Mouse (Mus musculus): Measurements from ENCODE around the gene Trim65.

DNA sequence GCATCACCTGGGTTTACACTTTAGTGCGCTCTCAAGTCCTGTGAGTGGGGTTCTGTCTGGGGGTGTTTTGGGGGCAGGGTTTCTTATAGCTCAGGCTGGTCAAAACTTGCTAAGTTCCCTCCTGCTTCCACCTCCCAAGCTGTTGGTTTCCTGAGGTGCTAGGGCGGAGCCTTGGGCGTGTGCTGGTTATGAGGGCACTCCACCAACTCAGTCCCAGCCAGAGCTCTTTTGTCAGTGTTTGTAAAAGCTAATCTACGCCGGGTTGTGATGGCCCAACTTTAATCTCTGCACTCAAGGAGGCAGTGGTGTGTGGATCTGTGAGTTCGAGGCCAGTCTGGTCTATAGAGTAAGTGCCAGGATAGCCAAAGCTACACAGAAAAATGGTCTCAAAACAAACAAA, 46.8 kb downstream of the Trim65 start:
- no peak for TF ChIP-seq HCFC1 (IDR thresholded peaks at IDR 0.05; ENCODE audit: borderline replicate concordance, insufficient read depth, low read length)
- TF ChIP-seq ZC3H11A (IDR thresholded peaks at IDR 0.05; ENCODE audit: borderline replicate concordance, low read depth, low read length): no peak
- TF ChIP-seq CHD2 (IDR thresholded peaks at IDR 0.05; ENCODE audit: low read depth, low read length): no peak
- TF ChIP-seq ZNF384 (IDR thresholded peaks at IDR 0.05; ENCODE audit: low read depth, low read length): no peak
- TF ChIP-seq MAFK (IDR thresholded peaks at IDR 0.05; ENCODE audit: insufficient read depth, low read depth, low read length): no peak

Measured in ES-E14 (cell line).